Mouse (Mus musculus): Measurements from ENCODE around the gene Trim47.

Trim47 gene

GRCm38 (mm10) chr11:116127156-116127980 is at the start of gene Trim47:
Trim47 (minus strand) TSS chr11:116127210.
- no peak for DNase-seq (ENCODE audit: low spot score)

GRCm38 (mm10) chr11:116176010-116176409 is 49.0 kb upstream of the Trim47 start:
- no peak for DNase-seq (ENCODE audit: low spot score)

GRCm38 (mm10) chr11:116174775-116175448 is 47.9 kb upstream of the Trim47 start:
- DNase-seq (ENCODE audit: low spot score), result no peak

GRCm38 (mm10) chr11:116171959-116172358 is 44.9 kb upstream of the Trim47 start:
- no peak for DNase-seq (ENCODE audit: low spot score)

- no peak for DNase-seq (ENCODE audit: low spot score)
Measured at GRCm38 (mm10) chr11:116170003-116170800, 43.2 kb upstream of the Trim47 start.

GRCm38 (mm10) chr11:116169214-116169613 is 42.2 kb upstream of the Trim47 start:
- DNase-seq (ENCODE audit: low spot score), result no peak

GRCm38 (mm10) chr11:116167884-116168439 is 41.0 kb upstream of the Trim47 start, which contains the start of gene Fbf1:
Fbf1 (minus strand) TSS chr11:116168166.
- DNase-seq (ENCODE audit: low spot score), result peak; percentile 94

GRCm38 (mm10) chr11:116167232-116167631 is 40.2 kb upstream of the Trim47 start:
- DNase-seq (ENCODE audit: low spot score), result no peak

GRCm38 (mm10) chr11:116163002-116163401 is 36.0 kb upstream of the Trim47 start:
- no peak for DNase-seq (ENCODE audit: low spot score)

- DNase-seq (ENCODE audit: low spot score), result peak; percentile 63
Measured at GRCm38 (mm10) chr11:116162146-116162545, 35.1 kb upstream of the Trim47 start.

GRCm38 (mm10) chr11:116161312-116161711 is 34.3 kb upstream of the Trim47 start:
- no peak for DNase-seq (ENCODE audit: low spot score)

- DNase-seq (ENCODE audit: low spot score), result no peak
Measured at GRCm38 (mm10) chr11:116150960-116151359, 23.9 kb upstream of the Trim47 start.

- no peak for DNase-seq (ENCODE audit: low spot score)
Measured at GRCm38 (mm10) chr11:116149341-116149740, 22.3 kb upstream of the Trim47 start.

GRCm38 (mm10) chr11:116148761-116149221 is 21.8 kb upstream of the Trim47 start:
- no peak for DNase-seq (ENCODE audit: low spot score)

GRCm38 (mm10) chr11:116146294-116146985 is 19.4 kb upstream of the Trim47 start:
- peak; percentile 47 for DNase-seq (ENCODE audit: low spot score)

GRCm38 (mm10) chr11:116145481-116146293 is 18.7 kb upstream of the Trim47 start:
- DNase-seq (ENCODE audit: low spot score), result no peak

- no peak for DNase-seq (ENCODE audit: low spot score)
Measured at GRCm38 (mm10) chr11:116143468-116143867, 16.5 kb upstream of the Trim47 start.

- DNase-seq (ENCODE audit: low spot score), result no peak
Measured at GRCm38 (mm10) chr11:116142211-116142991, 15.4 kb upstream of the Trim47 start.

- peak; percentile 85 for DNase-seq (ENCODE audit: low spot score)
Measured at GRCm38 (mm10) chr11:116138468-116139138, 11.6 kb upstream of the Trim47 start, which contains the start of gene Mrpl38. Mrpl38 (minus strand) TSS chr11:116138868.
